Mouse (Mus musculus): ENCODE measurements around the gene Ctnnd2. TPM values are rescaled to one million over a fixed set of nuclear protein-coding genes. Genes with fewer than 3 reads are reported as not detected.

Gene Ctnnd2
- polyA plus RNA-seq, 1 experiment from 2014 or later: 3.8 TPM

DNA sequence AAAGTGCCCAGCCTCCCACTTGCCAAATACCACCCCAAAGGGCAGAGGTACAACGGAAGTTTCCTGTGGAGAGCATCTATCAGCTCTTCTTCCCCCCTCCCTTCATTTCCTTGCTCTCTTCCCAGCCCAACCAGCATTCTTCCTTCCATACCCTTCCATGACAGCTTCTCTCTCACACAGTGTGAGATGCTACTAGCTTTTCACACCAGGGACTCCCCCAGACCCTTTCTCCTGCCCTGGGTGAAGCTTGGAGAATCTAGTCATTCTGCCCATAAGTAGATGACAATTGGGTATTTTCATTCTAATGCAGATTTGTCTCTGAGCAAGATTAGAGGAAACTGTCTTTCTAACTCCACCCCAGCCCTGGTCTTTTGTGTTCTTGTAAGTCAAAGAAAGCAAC, 473.3 kb downstream of the Ctnnd2 start:
- WGBS: 57% methylated on average over 1 of the region's 1 CpGs
- Histone ChIP-seq H3K4me2 (ENCODE audit: low read length) (no peak overlapping the region), H3K4me3 (ENCODE audit: low read depth, low read length) (no peak overlapping the region), H3K9me3 (ENCODE audit: control insufficient read depth, low read length) (no peaks in the 10 kb centered on the region), H3K36me3 (ENCODE audit: control insufficient read depth, insufficient read depth, low read length) (no peaks in the 10 kb centered on the region), H3K9ac (ENCODE audit: low read length) (no peak overlapping the region), H3K4me1 (replicated peaks; ENCODE audit: control insufficient read depth, insufficient read depth, low read length) (no peaks in the 10 kb centered on the region), H3K27ac (ENCODE audit: low read depth) (no peak overlapping the region), H3K27me3 (replicated peaks; ENCODE audit: control insufficient read depth, insufficient read depth, low read length) (peaks cover 25% of the 10 kb centered on the region)
- DNase-seq (ENCODE audit: low spot score) (no peak), ATAC-seq (replicated peaks; ENCODE audit: low FRiP score, low TSS enrichment, low read depth) (no peak)

GRCm38 (mm10) chr15:30646501-30647431, 474.4 kb downstream of the Ctnnd2 start:
- Histone ChIP-seq H3K27me3 (replicated peaks; ENCODE audit: control insufficient read depth, insufficient read depth, low read length) (peaks cover 25% of the 10 kb centered on the region), H3K4me2 (ENCODE audit: low read length) (peak overlapping the region; percentile 98), H3K4me3 (ENCODE audit: low read depth, low read length) (peak overlapping the region; percentile 44), H3K9ac (ENCODE audit: low read length) (peak overlapping the region; percentile 40; the same call in 1 of the 2 replicates), H3K4me1 (replicated peaks; ENCODE audit: control insufficient read depth, insufficient read depth, low read length) (no peaks in the 10 kb centered on the region), H3K9me3 (ENCODE audit: control insufficient read depth, low read length) (no peaks in the 10 kb centered on the region), H3K27ac (ENCODE audit: low read depth) (no peak overlapping the region), H3K36me3 (ENCODE audit: control insufficient read depth, insufficient read depth, low read length) (no peaks in the 10 kb centered on the region)
- DNase-seq (ENCODE audit: low spot score) (peak; percentile 65), ATAC-seq (replicated peaks; ENCODE audit: low FRiP score, low TSS enrichment, low read depth) (peak; percentile 65)
- 2% methylated on average over 76 of the region's 94 CpGs for WGBS

DNA sequence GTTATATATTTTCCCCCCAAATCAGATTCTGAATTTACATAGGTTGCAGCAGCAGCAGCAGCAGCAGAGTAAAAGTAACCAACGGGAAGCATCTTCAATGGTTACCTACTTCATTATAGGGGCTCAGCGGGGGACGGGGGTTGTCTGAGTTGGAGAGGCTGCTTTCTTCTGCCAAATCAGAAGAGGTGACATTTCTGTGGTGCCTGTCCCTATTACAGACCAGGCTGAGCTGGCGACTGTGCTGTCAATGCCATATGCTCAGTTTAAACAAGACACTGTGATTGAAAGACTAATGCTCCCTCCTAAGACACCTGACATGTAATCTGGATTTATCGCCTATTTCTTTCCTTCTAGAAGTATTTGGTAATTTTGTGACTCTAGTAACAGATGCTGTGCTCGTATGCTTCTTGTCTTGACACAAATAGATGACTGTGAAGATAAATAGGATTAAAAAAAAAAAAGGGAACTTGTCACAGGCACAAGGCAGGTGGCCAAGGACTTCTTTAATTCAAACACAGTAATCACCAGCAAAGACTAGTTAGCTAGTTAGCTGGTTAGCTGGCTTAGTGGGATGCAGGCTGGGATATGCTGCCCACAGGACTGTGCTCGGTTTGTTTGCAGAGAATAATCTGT, 475.4 kb downstream of the Ctnnd2 start:
- ATAC-seq (replicated peaks; ENCODE audit: low FRiP score, low TSS enrichment, low read depth): no peak
- H3K27ac ChIP-seq (ENCODE audit: low read depth): no peak overlapping the region
- H3K9ac ChIP-seq (ENCODE audit: low read length): no peak overlapping the region
- no peaks in the 10 kb centered on the region for H3K4me1 ChIP-seq (replicated peaks; ENCODE audit: control insufficient read depth, insufficient read depth, low read length)
- WGBS: 54% methylated on average over 7 of the region's 7 CpGs
- H3K27me3 ChIP-seq (replicated peaks; ENCODE audit: control insufficient read depth, insufficient read depth, low read length): peaks cover 25% of the 10 kb centered on the region
- no peaks in the 10 kb centered on the region for H3K36me3 ChIP-seq (ENCODE audit: control insufficient read depth, insufficient read depth, low read length)
- H3K4me3 ChIP-seq (ENCODE audit: low read depth, low read length): no peak overlapping the region
- H3K4me2 ChIP-seq (ENCODE audit: low read length): no peak overlapping the region; the same call in 1 of the 2 replicates
- H3K9me3 ChIP-seq (ENCODE audit: control insufficient read depth, low read length): no peaks in the 10 kb centered on the region
- no peak for DNase-seq (ENCODE audit: low spot score)

DNA sequence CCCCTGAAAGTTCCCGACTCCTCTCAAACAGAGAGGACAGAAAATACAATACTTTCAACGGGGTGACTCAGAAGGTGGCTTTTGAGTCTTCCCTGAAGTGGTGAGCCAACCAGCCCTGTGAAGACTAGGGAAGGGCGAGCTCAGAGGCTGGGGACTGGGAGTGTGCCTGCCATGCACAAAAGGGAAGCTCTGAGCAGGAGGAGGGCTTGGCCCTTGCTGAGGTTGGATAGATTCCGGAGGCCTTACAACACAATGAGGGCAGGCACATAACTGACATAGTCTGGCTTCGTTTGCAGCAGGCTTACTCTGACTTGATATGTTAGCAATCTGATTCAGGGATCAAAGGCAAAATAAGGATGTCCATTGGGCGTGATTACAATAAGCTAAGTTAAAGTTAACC, 477.6 kb downstream of the Ctnnd2 start:
- Histone ChIP-seq H3K4me2 (ENCODE audit: low read length) (no peak overlapping the region), H3K27ac (ENCODE audit: low read depth) (no peak overlapping the region), H3K4me1 (replicated peaks; ENCODE audit: control insufficient read depth, insufficient read depth, low read length) (no peaks in the 10 kb centered on the region), H3K9me3 (ENCODE audit: control insufficient read depth, low read length) (no peaks in the 10 kb centered on the region), H3K27me3 (replicated peaks; ENCODE audit: control insufficient read depth, insufficient read depth, low read length) (peaks cover 25% of the 10 kb centered on the region), H3K36me3 (ENCODE audit: control insufficient read depth, insufficient read depth, low read length) (no peaks in the 10 kb centered on the region), H3K9ac (ENCODE audit: low read length) (no peak overlapping the region), H3K4me3 (ENCODE audit: low read depth, low read length) (no peak overlapping the region)
- ATAC-seq (replicated peaks; ENCODE audit: low FRiP score, low TSS enrichment, low read depth): no peak
- DNase-seq (ENCODE audit: low spot score): no peak
- 75% methylated on average over 6 of the region's 6 CpGs for WGBS

- no peak overlapping the region for H3K4me2 ChIP-seq (ENCODE audit: low read length)
- DNase-seq (ENCODE audit: low spot score) (no peak), ATAC-seq (replicated peaks; ENCODE audit: low FRiP score, low TSS enrichment, low read depth) (no peak)
Observed at GRCm38 (mm10) chr15:30655433-30655832, 483.0 kb downstream of the Ctnnd2 start.

GRCm38 (mm10) chr15:30657588-30657987, 485.2 kb downstream of the Ctnnd2 start:
- Histone ChIP-seq H3K36me3 (ENCODE audit: control insufficient read depth, insufficient read depth, low read length) (no peaks in the 10 kb centered on the region), H3K4me1 (replicated peaks; ENCODE audit: control insufficient read depth, insufficient read depth, low read length) (no peaks in the 10 kb centered on the region), H3K9ac (ENCODE audit: low read length) (no peak overlapping the region), H3K27ac (ENCODE audit: low read depth) (no peak overlapping the region), H3K9me3 (ENCODE audit: control insufficient read depth, low read length) (no peaks in the 10 kb centered on the region), H3K4me2 (ENCODE audit: low read length) (no peak overlapping the region), H3K27me3 (replicated peaks; ENCODE audit: control insufficient read depth, insufficient read depth, low read length) (no peaks in the 10 kb centered on the region), H3K4me3 (ENCODE audit: low read depth, low read length) (no peak overlapping the region)
- 85% methylated on average over 3 of the region's 3 CpGs for WGBS
- ATAC-seq (replicated peaks; ENCODE audit: low FRiP score, low TSS enrichment, low read depth) (no peak), DNase-seq (ENCODE audit: low spot score) (no peak)

More at GRCm38 (mm10) chr15:30655433-30655832, 483.0 kb downstream of the Ctnnd2 start:
- Histone ChIP-seq H3K27ac (ENCODE audit: low read depth) (no peak overlapping the region), H3K9ac (ENCODE audit: low read length) (no peak overlapping the region), H3K4me1 (replicated peaks; ENCODE audit: control insufficient read depth, insufficient read depth, low read length) (no peaks in the 10 kb centered on the region), H3K27me3 (replicated peaks; ENCODE audit: control insufficient read depth, insufficient read depth, low read length) (no peaks in the 10 kb centered on the region), H3K36me3 (ENCODE audit: control insufficient read depth, insufficient read depth, low read length) (no peaks in the 10 kb centered on the region), H3K9me3 (ENCODE audit: control insufficient read depth, low read length) (no peaks in the 10 kb centered on the region), H3K4me3 (ENCODE audit: low read depth, low read length) (no peak overlapping the region)
- 77% methylated on average over 9 of the region's 9 CpGs for WGBS

GRCm38 (mm10) chr15:30660539-30661149, 488.3 kb downstream of the Ctnnd2 start:
- ATAC-seq (replicated peaks; ENCODE audit: low FRiP score, low TSS enrichment, low read depth) (no peak), DNase-seq (ENCODE audit: low spot score) (no peak)
- no peak overlapping the region for H3K4me3 ChIP-seq (ENCODE audit: low read depth, low read length)
- H3K27ac ChIP-seq (ENCODE audit: low read depth): no peak overlapping the region
- no peak overlapping the region for H3K9ac ChIP-seq (ENCODE audit: low read length)
- 90% methylated on average over 8 of the region's 8 CpGs for WGBS
- H3K36me3 ChIP-seq (ENCODE audit: control insufficient read depth, insufficient read depth, low read length): no peaks in the 10 kb centered on the region
- H3K4me2 ChIP-seq (ENCODE audit: low read length): no peak overlapping the region
- H3K4me1 ChIP-seq (replicated peaks; ENCODE audit: control insufficient read depth, insufficient read depth, low read length): no peaks in the 10 kb centered on the region
- H3K9me3 ChIP-seq (ENCODE audit: control insufficient read depth, low read length): no peaks in the 10 kb centered on the region
- H3K27me3 ChIP-seq (replicated peaks; ENCODE audit: control insufficient read depth, insufficient read depth, low read length): no peaks in the 10 kb centered on the region

DNA sequence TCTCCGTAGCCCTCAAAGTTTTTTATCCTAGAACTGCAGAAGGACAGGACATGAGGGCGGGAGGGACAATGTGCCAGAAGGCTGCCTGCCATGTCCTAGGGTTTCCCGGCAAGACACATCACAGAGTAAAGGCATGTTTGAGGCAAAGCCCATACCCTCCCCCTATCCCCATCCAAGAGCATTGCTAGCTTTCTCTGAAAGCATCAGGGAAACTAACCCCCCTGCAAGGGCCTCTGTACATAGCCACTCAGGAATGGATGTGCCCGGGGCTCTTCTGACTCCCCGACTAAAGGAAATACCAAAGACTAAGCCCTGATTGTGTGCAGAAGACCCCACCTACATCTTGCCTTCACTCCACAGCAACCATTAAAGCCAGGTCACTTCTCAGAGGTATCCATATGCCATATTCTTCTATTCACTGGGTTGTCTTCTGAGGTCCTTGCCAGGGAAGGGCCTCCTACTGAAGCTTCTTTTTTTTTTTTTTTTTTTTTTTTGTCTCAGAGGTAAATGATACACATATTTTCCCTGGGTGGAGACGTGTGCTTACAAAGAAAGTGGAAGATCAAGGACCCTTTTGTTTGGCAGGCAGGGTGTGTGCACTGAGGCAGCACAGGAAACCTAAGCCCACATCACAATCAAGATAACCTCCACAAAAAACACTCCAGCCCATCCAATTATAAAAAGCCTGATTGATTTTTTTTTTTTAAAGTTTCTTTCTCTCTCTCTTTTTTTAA, 489.5 kb downstream of the Ctnnd2 start:
- no peaks in the 10 kb centered on the region for H3K36me3 ChIP-seq (ENCODE audit: control insufficient read depth, insufficient read depth, low read length)
- no peak overlapping the region for H3K9ac ChIP-seq (ENCODE audit: low read length)
- ATAC-seq (replicated peaks; ENCODE audit: low FRiP score, low TSS enrichment, low read depth) (no peak), DNase-seq (ENCODE audit: low spot score) (no peak)
- H3K27ac ChIP-seq (ENCODE audit: low read depth): no peak overlapping the region
- no peaks in the 10 kb centered on the region for H3K9me3 ChIP-seq (ENCODE audit: control insufficient read depth, low read length)
- no peak overlapping the region for H3K4me2 ChIP-seq (ENCODE audit: low read length)
- no peaks in the 10 kb centered on the region for H3K27me3 ChIP-seq (replicated peaks; ENCODE audit: control insufficient read depth, insufficient read depth, low read length)
- 53% methylated on average over 6 of the region's 6 CpGs for WGBS
- no peak overlapping the region for H3K4me3 ChIP-seq (ENCODE audit: low read depth, low read length)
- H3K4me1 ChIP-seq (replicated peaks; ENCODE audit: control insufficient read depth, insufficient read depth, low read length): no peaks in the 10 kb centered on the region
